Mouse (Mus musculus): ENCODE data around the gene Dpysl5.
"Not testable (repeated sequence)": the region's sequence is repeated elsewhere in the genome, so short reads cannot be mapped to it uniquely, and the experiment has no call there.

The Dpysl5 gene

GRCm38 (mm10) chr5:30711147-30712001, at the start of gene Dpysl5:
Gene Dpysl5 (plus strand): TSS chr5:30711564.
- peak; percentile 82 for DNase-seq

- no peak for DNase-seq
These were observed 46.0 kb upstream of the Dpysl5 start for GRCm38 (mm10) chr5:30665360-30665759.

- DNase-seq = no peak
These were observed 45.4 kb upstream of the Dpysl5 start for GRCm38 (mm10) chr5:30665968-30666367.

GRCm38 (mm10) chr5:30666391-30667195, 44.8 kb upstream of the Dpysl5 start, which contains the start of gene Cenpa:
Gene Cenpa (plus strand): TSS chr5:30666777.
- DNase-seq = peak; percentile 88

- DNase-seq = no peak
These were observed 44.1 kb upstream of the Dpysl5 start for GRCm38 (mm10) chr5:30667215-30667614.

GRCm38 (mm10) chr5:30667686-30668085, 43.7 kb upstream of the Dpysl5 start:
- DNase-seq = no peak

- no peak for DNase-seq
These were observed 42.5 kb upstream of the Dpysl5 start for GRCm38 (mm10) chr5:30668637-30669495.

GRCm38 (mm10) chr5:30669496-30669830, 41.9 kb upstream of the Dpysl5 start:
- no peak for DNase-seq

- no peak for DNase-seq
These were observed 41.3 kb upstream of the Dpysl5 start for GRCm38 (mm10) chr5:30670091-30670490.

- DNase-seq = no peak
These were observed 37.4 kb upstream of the Dpysl5 start for GRCm38 (mm10) chr5:30674001-30674400.

- DNase-seq = no peak
These were observed 34.6 kb upstream of the Dpysl5 start for GRCm38 (mm10) chr5:30676800-30677199.

- not testable (repeated sequence) for DNase-seq
These were observed 33.3 kb upstream of the Dpysl5 start for GRCm38 (mm10) chr5:30678069-30678468.

GRCm38 (mm10) chr5:30678722-30679296, 32.6 kb upstream of the Dpysl5 start:
- no peak for DNase-seq

GRCm38 (mm10) chr5:30679593-30679992, 31.8 kb upstream of the Dpysl5 start:
- no peak for DNase-seq

GRCm38 (mm10) chr5:30681970-30682369, 29.4 kb upstream of the Dpysl5 start:
- no peak for DNase-seq

GRCm38 (mm10) chr5:30682967-30683600, 28.3 kb upstream of the Dpysl5 start:
- peak; percentile 18 for DNase-seq

- DNase-seq = peak; percentile 18
These were observed 27.4 kb upstream of the Dpysl5 start for GRCm38 (mm10) chr5:30683993-30684392.

GRCm38 (mm10) chr5:30686781-30687180, 24.6 kb upstream of the Dpysl5 start:
- peak; percentile 27 for DNase-seq

- no peak for DNase-seq
These were observed 10.9 kb upstream of the Dpysl5 start for GRCm38 (mm10) chr5:30700361-30701000.

- DNase-seq = not testable (repeated sequence)
These were observed 10.0 kb upstream of the Dpysl5 start for GRCm38 (mm10) chr5:30701373-30701772.

GRCm38 (mm10) chr5:30701866-30702265, 9.5 kb upstream of the Dpysl5 start:
- no peak for DNase-seq
